Mouse (Mus musculus) CH12.LX (cell line): ENCODE results near the gene Gm5678. TPM values are rescaled to one million over a fixed set of nuclear protein-coding genes. Genes with fewer than 3 reads are reported as not detected.
A peak's percentile ranks its signal among the peaks of the same experiment; 100 is the strongest.

Experiments used
- DNase-seq: peaks from one replicate; pipeline ENCODE4 v3.0.0-alpha.2; 2013; ENCODE audit errors: extremely low read depth
- H3K27ac ChIP-seq: 2 replicates; pipeline ENCODE4 v1.5.1; 2012; ENCODE audit warnings: low read depth, mild to moderate bottlenecking, control low read depth, moderate library complexity; ENCODE audit not compliant: insufficient read depth
- H3K27me3 ChIP-seq: replicated peaks from 2 replicates; pipeline ENCODE3; 2012; ENCODE audit warnings: inconsistent platforms
- H3K36me3 ChIP-seq, 2 experiments: replicated peaks in 1 of 2; 2 replicates each; pipeline versions ENCODE3 to v1.6.1; 2012; ENCODE audit warnings: inconsistent platforms in 1 of 2, low read length in 1 of 2, mild to moderate bottlenecking in 1 of 2, mixed read lengths in 1 of 2, moderate library complexity in 1 of 2; ENCODE audit not compliant: control insufficient read depth in 1 of 2, insufficient read depth in 1 of 2
- H3K4me1 ChIP-seq, 2 experiments: 2 replicates each; pipeline ENCODE4 v1.6.1; 2012; ENCODE audit warnings: inconsistent platforms in 1 of 2, moderate library complexity in 1 of 2; ENCODE audit not compliant: insufficient read depth in 2 of 2, control insufficient read depth in 1 of 2
- H3K4me2 ChIP-seq: 2 replicates; pipeline ENCODE4 v1.6.1; 2012; ENCODE audit warnings: low read depth, mild to moderate bottlenecking, control low read depth; ENCODE audit not compliant: poor library complexity, insufficient read depth, severe bottlenecking
- H3K4me3 ChIP-seq, 3 experiments: fragments of 150-350 bp in 1 of 3; sonication (generic) in 1 of 3; replicated peaks in 1 of 3; 2 replicates each; pipeline versions ENCODE3 to v1.5.1; 2011 to 2012; ENCODE audit warnings: low read depth in 2 of 3, low read length in 2 of 3, mild to moderate bottlenecking in 2 of 3, moderate library complexity in 2 of 3, control low read depth in 1 of 3, improper control_type of control experiment in 1 of 3, inconsistent platforms in 1 of 3, mixed read lengths in 1 of 3; ENCODE audit not compliant: poor library complexity in 1 of 3
- H3K79me2 ChIP-seq: replicated peaks from 2 replicates; pipeline ENCODE4 v1.6.1; 2012; ENCODE audit warnings: mild to moderate bottlenecking, moderate library complexity; ENCODE audit not compliant: control insufficient read depth, poor library complexity, insufficient read depth, severe bottlenecking; ENCODE audit errors: extremely low read depth
- H3K9ac ChIP-seq: 2 replicates; pipeline ENCODE4 v1.6.1; 2012; ENCODE audit warnings: low read depth, mild to moderate bottlenecking, control low read depth, moderate library complexity; ENCODE audit not compliant: insufficient read depth
- H3K9me3 ChIP-seq: replicated peaks from 2 replicates; pipeline ENCODE3; 2012; ENCODE audit warnings: low read length, inconsistent platforms, mixed read lengths
- BHLHE40 ChIP-seq: IDR thresholded peaks from 2 replicates; pipeline ENCODE4 v1.6.1; 2011; ENCODE audit warnings: mild to moderate bottlenecking, low read depth, low read length, improper control_type of control experiment
- CHD1 ChIP-seq: IDR thresholded peaks from 2 replicates; pipeline ENCODE4 v1.6.1; 2012; ENCODE audit warnings: low read depth, low read length, improper control_type of control experiment, inconsistent platforms
- CHD2 ChIP-seq: IDR thresholded peaks from 2 replicates; pipeline ENCODE4 v1.6.1; 2011; ENCODE audit warnings: low read length, improper control_type of control experiment
- CTCF ChIP-seq, 2 experiments: IDR thresholded peaks in 1 of 2; conservative IDR thresholded peaks in 1 of 2; 2 replicates each; pipeline ENCODE4 v1.5.1; 2011 to 2012; ENCODE audit warnings: low read depth in 2 of 2, low read length in 2 of 2, improper control_type of control experiment in 1 of 2, inconsistent platforms in 1 of 2, mild to moderate bottlenecking in 1 of 2, moderate library complexity in 1 of 2
- E2F4 ChIP-seq: IDR thresholded peaks from 2 replicates; pipeline ENCODE4 v1.6.1; 2011; ENCODE audit warnings: low read depth, low read length, improper control_type of control experiment; ENCODE audit not compliant: insufficient replicate concordance
- ELF1 ChIP-seq: IDR thresholded peaks from 2 replicates; pipeline ENCODE4 v1.6.1; 2014; ENCODE audit warnings: low read depth, mild to moderate bottlenecking, inconsistent platforms, low read length, improper control_type of control experiment
- EP300 ChIP-seq: IDR thresholded peaks from 2 replicates; pipeline ENCODE4 v1.6.1; 2011; ENCODE audit warnings: low read length, improper control_type of control experiment
- ETS1 ChIP-seq: conservative IDR thresholded peaks from 2 replicates; pipeline ENCODE4 v1.6.1; 2012; ENCODE audit warnings: low read depth, mild to moderate bottlenecking, inconsistent platforms, low read length, improper control_type of control experiment, moderate library complexity
- GABPA ChIP-seq: IDR thresholded peaks from 2 replicates; pipeline ENCODE4 v1.6.1; 2012; ENCODE audit warnings: low read depth, low read length, improper control_type of control experiment, inconsistent platforms; ENCODE audit not compliant: insufficient replicate concordance
- HCFC1 ChIP-seq: IDR thresholded peaks from 2 replicates; pipeline ENCODE4 v1.6.1; 2012; ENCODE audit warnings: low read depth, mild to moderate bottlenecking, inconsistent platforms, low read length, improper control_type of control experiment
- IRF4 ChIP-seq: IDR thresholded peaks from 2 replicates; pipeline ENCODE4 v1.6.1; 2014; ENCODE audit warnings: low read depth, mild to moderate bottlenecking, inconsistent platforms, low read length, improper control_type of control experiment
- JUN ChIP-seq: IDR thresholded peaks from 2 replicates; pipeline ENCODE4 v1.6.1; 2011; ENCODE audit warnings: low read depth, mild to moderate bottlenecking, low read length, improper control_type of control experiment, moderate library complexity; ENCODE audit not compliant: insufficient read depth
- JUND ChIP-seq: conservative IDR thresholded peaks from 2 replicates; pipeline ENCODE4 v1.6.1; 2011; ENCODE audit warnings: low read depth, low read length, improper control_type of control experiment
- KAT2A ChIP-seq: IDR thresholded peaks from 2 replicates; pipeline ENCODE4 v1.6.1; 2012; ENCODE audit warnings: low read length, improper control_type of control experiment, inconsistent platforms; ENCODE audit not compliant: insufficient replicate concordance
- MAFK ChIP-seq: IDR thresholded peaks from 2 replicates; pipeline ENCODE4 v1.6.1; 2011; ENCODE audit warnings: low read length, improper control_type of control experiment; ENCODE audit not compliant: insufficient replicate concordance
- MAX ChIP-seq: IDR thresholded peaks from 2 replicates; pipeline ENCODE4 v1.6.1; 2011; ENCODE audit warnings: low read length, improper control_type of control experiment
- MAZ ChIP-seq: IDR thresholded peaks from 2 replicates; pipeline ENCODE4 v1.6.1; 2012; ENCODE audit warnings: low read depth, mild to moderate bottlenecking, inconsistent platforms, low read length, improper control_type of control experiment, moderate library complexity
- MEF2A ChIP-seq: IDR thresholded peaks from 2 replicates; pipeline ENCODE4 v1.6.1; 2014; ENCODE audit warnings: low read depth, mild to moderate bottlenecking, inconsistent platforms, low read length, improper control_type of control experiment, borderline replicate concordance
- MXI1 ChIP-seq: IDR thresholded peaks from 2 replicates; pipeline ENCODE4 v1.6.1; 2011; ENCODE audit warnings: mild to moderate bottlenecking, low read depth, low read length, improper control_type of control experiment
- MYC ChIP-seq: IDR thresholded peaks from 2 replicates; pipeline ENCODE4 v1.6.1; 2011; ENCODE audit warnings: low read depth, mild to moderate bottlenecking, improper control_type of control experiment, low read length
- NELFE ChIP-seq: IDR thresholded peaks from 2 replicates; pipeline ENCODE4 v1.6.1; 2011; ENCODE audit warnings: low read depth, low read length, improper control_type of control experiment
- NRF1 ChIP-seq: IDR thresholded peaks from 2 replicates; pipeline ENCODE4 v1.6.1; 2014; ENCODE audit warnings: low read depth, mild to moderate bottlenecking, inconsistent platforms, low read length, improper control_type of control experiment, moderate library complexity
- PAX5 ChIP-seq: IDR thresholded peaks from 2 replicates; pipeline ENCODE4 v1.6.1; 2012; ENCODE audit warnings: low read length, inconsistent platforms, mixed read lengths
- POLR2A ChIP-seq: IDR thresholded peaks from 2 replicates; pipeline ENCODE4 v1.6.1; 2011; ENCODE audit warnings: low read depth, mild to moderate bottlenecking, improper control_type of control experiment, low read length
- POLR2AphosphoS2 ChIP-seq: IDR thresholded peaks from 2 replicates; pipeline ENCODE4 v1.6.1; 2011; ENCODE audit warnings: low read depth, low read length, improper control_type of control experiment
- RAD21 ChIP-seq: IDR thresholded peaks from 2 replicates; pipeline ENCODE4 v1.6.1; 2011; ENCODE audit warnings: low read depth, mild to moderate bottlenecking, low read length, improper control_type of control experiment, moderate library complexity
- RCOR1 ChIP-seq: conservative IDR thresholded peaks from 2 replicates; pipeline ENCODE4 v1.6.1; 2012; ENCODE audit warnings: low read depth, mild to moderate bottlenecking, inconsistent platforms, low read length, improper control_type of control experiment
- SIN3A ChIP-seq: IDR thresholded peaks from 2 replicates; pipeline ENCODE4 v1.6.1; 2012; ENCODE audit warnings: low read length, improper control_type of control experiment, inconsistent platforms
- SMC3 ChIP-seq: IDR thresholded peaks from 2 replicates; pipeline ENCODE4 v1.6.1; 2011; ENCODE audit warnings: low read depth, low read length, improper control_type of control experiment
- TBP ChIP-seq: conservative IDR thresholded peaks from 2 replicates; pipeline ENCODE4 v1.6.1; 2011; ENCODE audit warnings: low read depth, low read length, improper control_type of control experiment
- TCF12 ChIP-seq: IDR thresholded peaks from 2 replicates; pipeline ENCODE4 v1.6.1; 2014; ENCODE audit warnings: low read depth, mild to moderate bottlenecking, inconsistent platforms, low read length, improper control_type of control experiment
- UBTF ChIP-seq: IDR thresholded peaks from 2 replicates; pipeline ENCODE4 v1.6.1; 2012; ENCODE audit warnings: low read depth, mild to moderate bottlenecking, inconsistent platforms, low read length, improper control_type of control experiment, moderate library complexity
- USF1 ChIP-seq: IDR thresholded peaks from 2 replicates; pipeline ENCODE4 v1.6.1; 2014; ENCODE audit warnings: low read depth, mild to moderate bottlenecking, inconsistent platforms, low read length, improper control_type of control experiment
- USF2 ChIP-seq: conservative IDR thresholded peaks from 2 replicates; pipeline ENCODE4 v1.6.1; 2011; ENCODE audit warnings: low read depth, low read length, improper control_type of control experiment
- ZC3H11A ChIP-seq: IDR thresholded peaks from 2 replicates; pipeline ENCODE4 v1.6.1; 2012; ENCODE audit warnings: low read depth, mild to moderate bottlenecking, inconsistent platforms, low read length, improper control_type of control experiment
- ZKSCAN1 ChIP-seq: IDR thresholded peaks from 2 replicates; pipeline ENCODE4 v1.6.1; 2012; ENCODE audit warnings: low read depth, inconsistent platforms, low read length, improper control_type of control experiment, borderline replicate concordance
- ZMIZ1 ChIP-seq: IDR thresholded peaks from 2 replicates; pipeline ENCODE4 v1.6.1; 2012; ENCODE audit warnings: low read depth, mild to moderate bottlenecking, inconsistent platforms, low read length, improper control_type of control experiment
- ZNF384 ChIP-seq: IDR thresholded peaks from 2 replicates; pipeline ENCODE4 v1.6.1; 2012; ENCODE audit warnings: low read depth, low read length, improper control_type of control experiment, inconsistent platforms
- dilution Hi-C: fragments of 300-500 bp; cut with MboI; formaldehyde crosslinking; loops from 2 replicates; pipeline ENCODE4 v1.14.3; 2020; ENCODE audit warnings: low sequenced_read_pairs; ENCODE audit not compliant: extremely low pct_unique_long_range_greater_than_20kb, extremely low pct_ligation_motif_present
- in situ Hi-C: fragments of 300-500 bp; cut with MboI; formaldehyde crosslinking; loops from 3 replicates; pipeline ENCODE4 v1.14.3; 2019; ENCODE audit warnings: low sequenced_read_pairs, low pct_ligation_motif_present, low pct_unique_long_range_greater_than_20kb, mixed read lengths
- polyA plus RNA-seq: library from polyadenylated mRNA; unstranded; fragments of >175 nt; gene quantifications from 2 replicates; pipeline ENCODE4 v1.2.1, GENCODE M21; 2012; ENCODE audit warnings: low read depth; ENCODE audit not compliant: insufficient read length
- total RNA-seq, 2 experiments: library from RNA; depleted of rRNA; stranded (reverse); fragments of 300-350 nt in 1 of 2; fragments of >200 nt in 1 of 2; gene quantifications; 2 replicates each; pipeline ENCODE4 v1.2.3; 2012 to 2014

The Gm5678 gene
- total and polyA plus RNA-seq, 3 experiments = not detected

DNA sequence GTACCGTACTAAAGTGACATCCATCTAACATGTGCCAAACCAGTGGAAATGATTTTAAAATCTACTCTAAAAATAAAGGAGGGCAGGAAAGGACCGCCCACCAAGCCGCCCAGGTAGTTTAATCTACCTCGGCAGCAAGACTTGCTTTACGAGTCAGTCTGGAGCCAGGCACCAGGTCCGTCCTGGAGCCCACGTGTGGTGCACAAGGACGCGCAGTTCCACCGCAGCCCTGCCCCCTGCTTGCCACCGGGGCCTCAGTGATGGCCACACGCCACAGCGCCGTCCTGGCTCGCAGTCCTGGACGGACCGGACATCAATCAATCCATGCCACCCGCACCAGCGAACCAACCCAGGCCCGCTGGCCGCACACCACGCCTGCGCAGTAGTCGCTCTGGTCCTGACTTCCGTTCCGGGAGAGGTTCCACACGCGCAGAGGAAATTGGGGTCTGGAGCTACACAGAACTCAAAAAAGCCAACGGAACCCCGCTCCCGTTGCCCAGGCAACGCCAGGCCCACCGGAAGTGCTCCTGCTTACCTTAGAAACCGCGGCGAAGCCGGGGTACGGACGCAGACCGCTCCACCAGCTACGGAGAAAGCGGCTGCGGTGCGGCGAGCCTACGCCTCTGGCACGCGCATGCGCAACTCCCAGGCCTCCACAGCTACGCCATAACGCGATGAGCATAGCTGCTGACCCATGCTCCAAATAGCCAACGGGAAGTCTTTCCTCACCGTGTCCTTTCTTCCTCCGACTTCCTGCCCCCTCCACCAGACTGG lies 24.3 kb upstream of the Gm5678 start, which contains the start of gene Setd4:
TSS of gene Setd4 (minus strand) at position 625 of the 774 bp plus-strand sequence.
- peak within 1 kb of the TSS; percentile 66 for H3K4me2 ChIP-seq
- in situ Hi-C loops = loop anchor here (10.0 kb wide), 1 partner anchor 161 kb away; no protein-coding TSS in a partner anchor
- TF ChIP-seq MAFK = no peak
- TF ChIP-seq ZMIZ1 = peak; percentile 97
- peak; percentile 75; the same call in 1 of the 2 replicates for TF ChIP-seq TBP
- peak; percentile 43; the same call in 1 of the 2 replicates for TF ChIP-seq ETS1
- peak; percentile 98 for TF ChIP-seq MXI1
- no peak for TF ChIP-seq GABPA
- no peak for TF ChIP-seq ZNF384
- peak; percentile 95 for TF ChIP-seq SIN3A
- 0 out of 2 replicates have a peak, but pooled peaks have one; percentile 24 for TF ChIP-seq KAT2A
- TF ChIP-seq BHLHE40 = peak; percentile 77
- TF ChIP-seq USF1 = no peak
- TF ChIP-seq RAD21 = no peak
- TF ChIP-seq EP300 = no peak
- TF ChIP-seq POLR2AphosphoS2 = peak; percentile 89
- TF ChIP-seq SMC3 = no peak
- no peak for TF ChIP-seq CHD2
- TF ChIP-seq E2F4 = no peak
- peak; percentile 88 for TF ChIP-seq ELF1
- peak; percentile 95 for TF ChIP-seq MAX
- TF ChIP-seq NELFE = peak; percentile 98
- peak; percentile 98 for TF ChIP-seq POLR2A
- TF ChIP-seq RCOR1 = no peak
- TF ChIP-seq MAZ = peak; percentile 38; the same call in 1 of the 2 replicates
- TF ChIP-seq JUN = no peak
- TF ChIP-seq CHD1 = no peak
- TF ChIP-seq NRF1 = peak; percentile 92
- TF ChIP-seq PAX5 = no peak
- peak; percentile 79 for TF ChIP-seq HCFC1
- no peak for TF ChIP-seq ZC3H11A
- peak; percentile 90 for TF ChIP-seq MYC
- TF ChIP-seq IRF4 = peak; percentile 92
- TF ChIP-seq USF2 = no peak
- TF ChIP-seq TCF12 = peak; percentile 89
- no peak for TF ChIP-seq CTCF (conservative IDR thresholded peaks at IDR 0.05 in 1 of 2, IDR thresholded peaks at IDR 0.05 in 1 of 2; ENCODE audit: low read depth in 2 of 2, low read length in 2 of 2)
- TF ChIP-seq JUND = no peak
- peak; percentile 48; the same call in 1 of the 2 replicates for TF ChIP-seq MEF2A
- TF ChIP-seq UBTF = peak; percentile 77; the same call in 1 of the 2 replicates
- no peak for TF ChIP-seq ZKSCAN1
- TF ChIP-seq, all 38 proteins: peak for 20
- Histone ChIP-seq H3K9me3 (no peaks in the 10 kb centered on the region), H3K27me3 (no peaks in the 10 kb centered on the region), H3K9ac (peak within 1 kb of the TSS; percentile 62), H3K79me2 (no peaks in the 10 kb centered on the region), H3K4me3 (peak within 1 kb of the TSS; percentile 63 to 86 (median 82)), H3K27ac (peak within 1 kb of the TSS; percentile 46), H3K4me1 (peaks cover 4 to 24% of the 10 kb centered on the region in 2 experiments), H3K36me3 (peaks cover 2 to 25% of the 10 kb centered on the region in 2 experiments)
- DNase-seq = peak; percentile 95
- dilution Hi-C loops = no loop called here
